Mouse (Mus musculus) urinary bladder, adult 2 months (tissue): ENCODE measurements around the gene Myo18a. TPM values are rescaled to one million over a fixed set of nuclear protein-coding genes. Genes with fewer than 3 reads are reported as not detected.
"Not testable (repeated sequence)": the region's sequence is repeated elsewhere in the genome, so short reads cannot be mapped to it uniquely, and the experiment has no call there.

Source experiments
- DNase-seq: peaks from one replicate; pipeline ENCODE4 v3.0.0; 2022; ENCODE audit warnings: low spot score
- polyA plus RNA-seq: library from polyadenylated mRNA; depleted of rRNA; stranded (reverse); fragments of >200 nt; gene quantifications from 2 replicates; pipeline ENCODE4 v1.2.3, GENCODE M21; 2012; rRNA removed

Myo18a gene
- polyA plus RNA-seq = 24.1 and 33.8 TPM in 2 replicates

DNA sequence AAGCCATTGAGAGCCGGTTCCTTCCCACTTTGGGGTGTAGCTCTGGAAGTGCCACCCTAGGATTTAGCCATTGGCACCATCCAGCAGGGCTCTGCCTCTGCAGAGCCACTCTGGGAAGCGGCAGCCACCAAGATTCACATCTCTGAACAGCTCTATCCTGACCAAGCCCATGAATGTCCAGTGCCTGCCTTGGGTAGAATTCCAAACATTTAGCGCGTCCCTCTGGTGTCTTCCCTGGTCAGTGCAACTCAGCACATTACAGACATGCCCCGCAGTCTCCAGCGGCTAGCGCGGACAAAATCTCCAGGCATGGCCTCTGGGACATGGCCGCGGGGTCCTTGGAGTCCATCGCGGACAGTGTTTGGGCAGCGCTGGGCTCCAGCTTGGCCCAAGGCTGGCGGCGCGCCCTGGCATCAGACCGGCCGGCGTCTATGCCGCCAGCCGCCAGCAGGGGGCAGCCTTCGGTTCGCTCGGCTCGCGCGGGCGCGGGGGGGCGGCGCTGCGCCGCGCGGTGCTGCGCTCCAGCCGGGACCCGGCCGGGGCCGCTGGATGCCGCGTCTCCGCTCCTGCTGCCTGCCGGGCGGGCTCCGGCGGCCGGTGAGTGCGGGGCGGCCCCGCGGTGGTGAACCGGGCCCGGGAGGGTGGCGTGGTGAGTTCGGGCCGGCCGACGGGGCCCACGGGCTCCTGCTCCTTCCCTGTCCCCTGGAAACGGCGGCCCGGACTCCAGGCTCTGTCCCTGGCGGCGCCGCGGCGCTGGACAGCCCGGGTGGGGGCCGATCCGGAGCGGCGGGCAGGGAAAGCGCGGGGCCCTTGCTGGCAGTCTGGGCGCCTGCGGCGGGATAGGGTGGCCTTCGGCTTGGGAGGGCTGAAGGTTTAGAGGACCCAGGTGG lies at the start of gene Myo18a:
TSS of gene Myo18a (plus strand) at position 464 of the 890 bp plus-strand sequence.
- peak; percentile 92 for DNase-seq

GRCm38 (mm10) chr11:77713736-77714135 lies 49.3 kb upstream of the Myo18a start:
- DNase-seq = no peak

- no peak for DNase-seq
Observed at GRCm38 (mm10) chr11:77719055-77719454, 44.0 kb upstream of the Myo18a start.

- DNase-seq = no peak
Observed at GRCm38 (mm10) chr11:77721389-77721788, 41.7 kb upstream of the Myo18a start.

DNA sequence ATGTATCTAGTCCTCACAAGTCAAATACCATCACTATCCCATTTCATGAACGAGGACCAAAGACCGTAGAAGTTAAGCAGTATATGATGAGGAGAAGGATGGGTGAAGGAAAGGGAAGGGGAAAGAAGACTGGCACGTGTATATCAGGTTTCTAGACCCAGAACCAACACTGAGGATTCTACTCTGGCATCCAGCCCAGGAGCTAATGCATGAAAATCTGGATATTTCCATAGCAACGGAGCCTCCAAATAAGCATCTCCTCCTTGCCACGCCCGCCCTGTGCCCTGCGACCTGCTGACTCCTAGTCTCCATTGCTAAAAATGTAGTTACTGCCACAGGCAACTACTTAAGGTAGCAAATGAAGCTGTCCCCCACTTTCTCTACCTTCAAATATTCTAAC lies 38.3 kb upstream of the Myo18a start:
- DNase-seq = no peak

DNA sequence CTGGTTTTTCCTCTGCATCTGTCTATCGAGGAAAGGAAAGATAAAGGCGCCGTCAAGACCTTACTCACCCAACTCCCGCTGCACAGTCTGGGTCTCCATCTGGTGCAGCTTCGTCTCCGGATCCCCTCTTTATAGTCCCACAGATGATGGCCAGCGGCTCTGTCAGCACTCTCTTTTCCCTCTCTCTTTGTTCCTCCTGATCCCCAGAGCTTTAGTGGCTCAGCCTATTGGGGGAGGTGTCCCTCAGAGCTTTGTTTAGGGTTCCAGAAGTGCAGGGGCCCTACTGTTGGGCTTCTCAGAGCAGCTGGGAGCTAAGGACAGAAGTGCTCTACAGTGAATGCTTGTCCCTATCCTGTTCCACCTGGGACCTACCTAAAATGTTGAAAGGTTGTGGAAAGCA lies 37.9 kb upstream of the Myo18a start, which contains the start of gene Cryba1:
TSS of gene Cryba1 (minus strand) at position 101 of the 400 bp plus-strand sequence.
- DNase-seq = no peak

- no peak for DNase-seq
Observed at GRCm38 (mm10) chr11:77728587-77728986, 34.5 kb upstream of the Myo18a start.

DNA sequence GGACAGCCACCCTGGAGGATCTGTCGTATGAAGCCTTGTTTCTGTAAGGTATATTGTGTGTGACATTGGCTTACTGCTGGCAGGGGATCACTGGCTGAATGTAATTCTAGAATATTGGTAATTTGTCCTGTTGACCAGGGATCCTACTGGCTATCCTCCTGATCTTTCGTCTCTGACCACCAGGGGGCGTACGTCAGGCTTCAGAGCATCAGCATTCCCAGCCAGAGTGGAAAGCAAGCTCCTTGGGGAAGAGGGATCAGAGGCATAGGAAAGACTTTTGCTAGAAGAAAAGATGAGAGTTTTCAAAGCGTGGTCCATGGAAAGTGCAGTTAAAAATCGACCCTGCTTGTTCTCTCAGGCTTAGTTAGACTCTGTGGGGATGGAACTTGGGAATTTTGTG lies 25.8 kb upstream of the Myo18a start:
- DNase-seq = peak; percentile 56

- DNase-seq = no peak
Observed at GRCm38 (mm10) chr11:77738555-77738954, 24.5 kb upstream of the Myo18a start.

DNA sequence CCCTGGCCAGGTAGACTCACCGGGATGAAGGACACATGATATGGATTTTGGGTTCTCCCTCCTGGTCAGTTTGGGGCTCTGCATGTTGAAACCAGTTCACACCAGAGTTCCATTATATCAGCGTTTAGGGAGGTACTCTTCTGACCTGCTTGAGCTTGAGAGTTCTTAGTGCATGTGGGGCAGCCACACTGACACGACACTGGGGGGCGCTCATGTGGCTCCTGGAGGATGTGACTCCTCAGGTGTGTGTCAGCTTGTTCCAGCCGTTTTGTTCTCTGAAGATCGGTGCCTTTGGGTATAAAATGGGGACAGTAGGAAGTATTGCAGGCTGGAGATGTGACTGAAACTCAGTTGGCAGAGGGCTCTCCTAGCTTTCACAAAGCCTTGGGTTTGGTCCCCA lies 19.1 kb upstream of the Myo18a start:
- peak; percentile 28 for DNase-seq

GRCm38 (mm10) chr11:77746652-77747051 lies 16.4 kb upstream of the Myo18a start:
- no peak for DNase-seq

GRCm38 (mm10) chr11:77747103-77747502 lies 15.9 kb upstream of the Myo18a start:
- not testable (repeated sequence) for DNase-seq

DNA sequence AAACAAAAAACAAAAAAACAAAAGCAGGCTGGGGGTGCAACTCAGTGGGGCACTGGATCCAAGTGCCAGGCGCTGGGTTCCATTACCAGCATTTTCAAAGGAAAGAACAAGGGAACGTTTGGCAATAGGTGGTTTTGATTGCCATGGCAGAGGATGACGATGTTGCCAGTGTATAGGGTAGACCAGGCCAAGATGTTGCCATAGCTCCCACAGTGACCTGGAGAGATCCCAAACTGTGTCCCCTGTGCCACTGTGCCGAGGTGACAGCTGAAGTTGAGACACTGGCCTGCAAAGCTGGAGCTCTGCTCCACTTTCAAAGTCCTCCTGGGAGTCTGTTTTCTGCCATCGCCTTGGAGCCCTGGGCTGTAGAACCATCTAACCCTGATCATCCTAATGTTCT lies 14.1 kb upstream of the Myo18a start:
- DNase-seq = no peak

DNA sequence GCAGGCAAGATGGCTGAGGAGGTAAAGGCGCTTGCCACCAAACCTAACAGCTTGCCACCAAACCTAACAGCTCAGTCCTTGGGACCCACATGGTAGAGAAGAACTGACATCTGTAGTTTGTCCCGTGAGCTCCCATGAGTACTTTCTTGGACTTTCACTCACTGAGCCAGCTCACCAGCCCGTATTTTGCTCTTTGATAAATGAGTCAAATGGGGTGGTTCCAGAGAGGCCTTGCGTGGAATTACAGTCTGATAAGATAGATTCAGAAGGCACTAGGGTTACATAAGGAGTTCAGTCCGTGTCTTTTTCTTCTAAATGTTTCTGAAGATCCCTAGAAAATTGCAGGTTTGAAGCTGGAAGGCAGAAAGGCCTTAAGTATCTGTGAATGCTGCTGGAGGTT lies 10.5 kb upstream of the Myo18a start:
- no peak for DNase-seq

GRCm38 (mm10) chr11:77753469-77753868 lies 9.6 kb upstream of the Myo18a start:
- no peak for DNase-seq

DNA sequence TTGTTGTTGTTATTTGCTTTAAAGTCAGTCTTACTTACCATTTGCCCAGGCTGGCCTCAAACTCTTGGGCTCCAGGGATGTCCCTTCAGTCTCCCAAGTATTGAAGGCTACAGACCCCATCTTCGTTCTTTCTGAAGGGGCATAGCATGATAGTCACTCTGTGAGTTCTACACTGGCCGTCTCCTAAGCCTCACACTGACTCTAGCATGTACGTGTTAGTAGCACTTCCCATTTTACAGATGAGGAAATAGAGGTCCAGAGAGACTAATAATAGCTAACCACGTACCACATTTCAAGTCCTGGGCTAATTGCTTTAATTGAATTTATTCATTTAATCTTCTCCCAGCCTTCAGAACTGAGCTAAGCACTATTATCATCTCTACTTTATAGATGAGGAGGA lies 3.0 kb upstream of the Myo18a start:
- no peak for DNase-seq

- peak; percentile 58 for DNase-seq
Observed at GRCm38 (mm10) chr11:77763673-77764340, 761 bp downstream of the Myo18a start.

DNA sequence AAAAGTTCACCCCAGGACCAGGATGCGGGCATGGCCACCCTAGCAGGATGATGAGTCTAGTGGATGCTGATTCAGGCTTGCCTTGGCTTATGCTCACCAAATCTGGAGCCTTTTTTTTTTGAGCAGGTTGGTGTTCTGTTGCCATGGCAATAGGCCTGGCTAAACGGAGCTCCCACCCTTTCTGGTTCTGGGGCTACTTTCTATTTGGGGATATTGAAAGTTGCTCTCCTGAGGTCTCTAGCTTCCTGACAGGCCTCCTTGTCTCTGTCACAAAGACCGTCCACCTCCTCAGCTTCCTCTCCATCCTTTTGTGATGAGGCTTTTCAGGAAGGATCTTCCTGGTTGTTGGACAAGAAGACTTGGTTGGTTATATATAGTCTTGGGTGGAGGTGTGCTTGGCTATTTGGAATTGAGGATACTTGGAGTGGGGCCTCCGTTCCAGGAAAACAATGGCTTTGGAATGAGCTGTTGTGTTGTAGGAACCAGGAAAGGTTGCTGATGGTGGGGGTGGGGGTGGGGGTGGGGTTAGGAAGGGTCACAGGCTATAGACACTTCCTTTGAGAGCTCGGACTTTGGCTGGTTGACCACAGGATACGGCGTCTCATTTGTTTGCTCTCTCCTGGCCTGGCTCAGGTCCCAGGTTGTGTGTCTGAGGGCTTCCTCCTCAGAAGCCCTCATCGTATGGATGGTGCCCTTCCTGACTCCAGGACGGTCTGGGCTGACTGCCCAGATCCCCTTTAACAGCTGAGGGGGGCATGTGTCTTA lies 1.8 kb downstream of the Myo18a start:
- no peak for DNase-seq

- DNase-seq = no peak
Observed at GRCm38 (mm10) chr11:77765459-77765777, 2.4 kb downstream of the Myo18a start.

- peak; percentile 50 for DNase-seq
Observed at GRCm38 (mm10) chr11:77766351-77767001, 3.4 kb downstream of the Myo18a start.

DNA sequence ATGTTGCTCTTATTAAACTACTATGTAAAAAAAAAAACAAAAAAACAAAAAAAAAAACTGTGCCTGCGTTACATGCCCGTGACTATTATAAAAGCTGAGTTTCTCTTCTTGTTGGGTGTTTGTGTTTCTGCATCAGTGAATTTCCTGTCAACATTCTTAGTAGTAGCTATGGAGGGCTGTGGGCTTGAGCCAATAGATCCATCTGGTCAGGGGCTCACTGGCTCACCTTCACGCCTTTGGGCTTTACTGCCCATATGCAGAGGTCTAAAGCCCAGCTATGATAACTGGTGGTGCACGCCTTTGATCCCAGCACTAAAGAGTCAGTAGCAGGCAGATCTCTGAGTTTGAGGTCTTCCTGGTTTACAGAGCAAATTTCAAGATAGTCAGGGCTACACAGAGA lies 6.5 kb downstream of the Myo18a start:
- no peak for DNase-seq

DNA sequence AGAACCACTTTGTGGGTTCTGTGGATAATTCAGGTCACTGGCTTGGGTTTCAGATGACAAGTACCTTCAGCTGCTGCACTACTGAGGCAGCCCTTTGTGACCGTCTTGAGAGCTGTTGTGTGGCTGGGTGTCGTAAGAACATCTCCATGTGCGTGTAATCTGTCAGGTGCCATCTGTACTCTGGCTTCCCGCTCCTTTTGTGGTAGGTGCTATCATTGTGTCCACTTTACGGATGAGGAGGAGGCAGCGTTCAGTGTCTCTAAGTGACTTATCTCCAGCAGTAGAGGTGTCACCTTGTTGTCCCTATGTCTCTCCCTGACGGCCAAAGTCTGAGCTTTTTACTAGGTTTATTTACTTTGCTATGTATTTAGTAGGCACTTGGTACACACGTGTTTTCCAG lies 7.3 kb downstream of the Myo18a start:
- no peak for DNase-seq
